Mouse (Mus musculus): ENCODE measurements at regions not wholly inside any gene's neighbourhood (a gene's known extent, or its start where the extent isn't known, plus 50 kb on each side); places are given as distances from the start of the nearest gene placed in this dataset.
"Not testable (repeated sequence)": the region's sequence is repeated elsewhere in the genome, so short reads cannot be mapped to it uniquely, and the experiment has no call there.

DNA sequence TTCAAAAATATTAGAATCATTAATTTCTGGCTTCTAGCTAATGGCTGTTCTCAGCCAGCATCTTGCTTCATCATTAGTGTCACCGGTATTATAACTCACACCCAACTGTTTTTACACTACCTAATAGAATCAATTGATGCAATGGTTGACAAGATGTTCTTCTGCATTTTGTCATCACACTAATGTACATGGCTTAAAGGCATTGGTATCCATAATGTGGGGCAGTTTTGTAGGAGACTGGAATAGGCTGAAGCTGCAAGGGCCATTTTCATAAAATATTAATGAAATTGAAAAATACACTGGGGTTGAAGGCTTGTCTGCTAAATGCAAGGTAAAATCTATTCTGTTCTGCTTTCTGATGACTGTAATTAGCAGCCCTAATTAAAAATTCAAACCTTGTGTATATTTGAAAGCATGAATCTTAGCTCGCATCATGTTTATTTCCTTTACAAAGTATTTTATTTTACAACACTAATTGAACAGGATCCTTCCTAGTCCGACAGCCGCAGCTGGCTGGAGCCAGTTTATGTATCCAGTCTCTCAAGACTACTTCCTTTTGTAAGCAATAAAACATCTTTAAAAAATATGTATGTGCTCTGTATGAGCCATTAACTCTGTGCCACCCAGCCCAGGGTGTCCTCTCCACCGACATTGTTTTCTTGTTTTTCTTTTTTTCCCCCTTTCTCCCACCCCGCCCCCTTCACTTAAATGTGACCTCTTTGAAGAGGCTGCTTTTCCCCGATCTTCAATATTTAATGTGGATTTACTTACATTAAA lies 259.6 kb downstream of the Pou4f1 start:
- no peak for DNase-seq (ENCODE audit: low read depth, low spot score)

DNA sequence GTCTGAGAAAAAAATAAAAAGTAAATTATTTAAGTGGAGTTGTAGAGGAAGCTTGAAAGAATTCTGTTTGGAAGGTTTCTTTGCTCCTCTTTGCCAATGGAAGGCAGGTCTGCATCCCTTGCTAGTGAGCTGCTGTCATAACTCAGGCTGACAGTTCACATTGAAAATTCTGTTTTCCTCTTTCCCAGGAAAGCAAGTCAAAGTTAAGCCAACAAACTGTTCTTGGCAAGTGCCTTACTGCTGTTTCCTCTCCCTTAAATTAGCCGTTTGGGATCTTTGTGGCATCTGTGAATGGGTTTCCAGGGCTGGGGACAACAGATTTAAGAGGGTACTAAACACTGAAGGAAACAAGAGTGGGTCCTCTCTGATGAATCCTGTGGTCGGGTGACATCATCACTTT lies 261.2 kb downstream of the Pou4f1 start:
- no peak for DNase-seq (ENCODE audit: low read depth, low spot score)

DNA sequence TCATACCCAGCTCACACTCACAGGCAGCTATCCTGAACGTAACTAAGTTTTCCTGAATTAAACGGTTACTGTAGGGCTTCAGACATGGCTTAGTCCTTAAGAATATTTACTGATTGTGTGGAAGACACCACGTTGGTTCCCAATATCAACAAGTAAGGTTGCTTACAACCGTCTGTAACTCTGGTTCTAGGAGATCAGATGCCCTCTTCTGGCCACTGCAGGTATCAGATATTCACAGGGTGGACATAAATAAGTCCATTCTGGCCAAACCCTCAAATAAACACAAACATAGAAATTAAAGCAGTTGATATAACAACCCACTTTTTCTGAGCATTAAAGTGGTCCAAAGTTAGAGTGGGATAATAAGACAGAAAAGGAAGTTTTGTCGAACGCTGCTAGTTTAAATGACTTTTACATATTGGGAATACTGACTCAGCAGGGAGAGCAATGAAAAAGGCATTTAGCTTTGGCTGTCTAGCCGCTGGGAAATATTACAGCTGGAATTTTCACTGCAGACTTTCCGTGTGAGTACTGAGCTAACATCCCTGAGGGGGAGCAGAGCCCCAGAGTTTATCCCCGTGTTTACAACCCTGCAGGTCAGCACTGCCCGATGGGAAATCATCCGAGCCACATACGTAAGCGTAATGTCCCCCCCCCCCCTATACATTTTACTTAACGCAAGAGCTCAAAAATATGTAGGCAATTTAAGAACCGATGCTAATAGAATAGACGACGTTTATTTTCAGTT lies 264.4 kb downstream of the Pou4f1 start:
- peak; percentile 21 for DNase-seq (ENCODE audit: low read depth, low spot score)

DNA sequence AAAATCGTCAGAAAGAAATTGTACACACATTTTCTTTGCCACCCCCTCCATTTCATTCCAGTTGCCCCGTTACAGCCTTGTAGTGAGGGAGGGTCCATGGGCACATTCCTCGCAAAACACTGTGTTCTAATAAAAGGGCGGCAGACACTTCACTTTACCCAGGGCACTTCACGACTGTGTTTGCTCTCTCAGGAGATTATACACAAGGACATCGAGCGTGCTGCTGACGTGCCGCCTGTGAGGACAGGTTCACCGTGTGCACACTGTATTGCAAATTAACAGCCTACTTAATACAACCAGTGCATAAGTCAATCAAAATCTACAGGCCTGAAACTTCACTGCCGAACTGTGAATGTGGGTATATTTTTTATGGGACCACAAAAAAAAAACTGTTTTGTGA lies 274.6 kb downstream of the Pou4f1 start:
- DNase-seq (ENCODE audit: low read depth, low spot score), result no peak

DNA sequence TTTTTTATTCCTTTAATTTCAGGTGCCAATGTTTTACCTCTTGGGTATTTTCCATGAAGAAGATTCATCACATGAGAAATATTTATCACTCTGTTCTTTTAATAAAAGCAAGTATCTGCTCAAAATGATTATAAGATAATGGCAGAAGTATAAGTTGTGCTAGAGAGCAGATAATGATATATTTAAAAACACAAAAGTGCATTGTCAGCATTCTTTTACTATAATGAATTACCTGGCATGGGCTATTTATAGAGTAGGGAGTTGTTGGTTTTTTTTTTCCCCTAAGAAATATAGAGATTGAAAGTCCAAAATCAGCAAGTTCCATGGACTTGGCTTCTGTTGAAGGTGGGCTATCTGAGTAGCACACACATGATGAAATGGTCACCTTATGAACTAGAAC lies 292.7 kb downstream of the Pou4f1 start:
- no peak for DNase-seq (ENCODE audit: low read depth, low spot score)

DNA sequence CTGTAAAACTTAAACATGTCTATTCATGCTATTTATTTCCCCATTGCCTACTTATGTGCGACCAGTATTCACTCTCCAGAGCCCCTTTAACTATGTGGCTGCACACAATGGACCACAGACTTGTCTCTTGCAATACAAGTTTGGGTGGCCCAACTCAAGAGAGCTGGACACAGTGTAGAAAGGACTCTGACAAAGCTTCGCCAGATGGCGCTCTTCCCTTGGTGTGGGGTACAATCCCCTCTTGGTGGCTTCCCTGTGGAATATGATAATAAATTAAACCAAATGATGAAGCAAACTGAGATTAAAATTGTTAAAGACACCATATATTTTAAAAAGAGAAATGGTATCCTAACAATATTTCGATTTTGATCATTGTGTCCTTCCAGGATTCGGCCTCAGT lies 302.6 kb upstream of the Ednrb start:
- peak; percentile 20 for DNase-seq (ENCODE audit: low read depth, low spot score)

DNA sequence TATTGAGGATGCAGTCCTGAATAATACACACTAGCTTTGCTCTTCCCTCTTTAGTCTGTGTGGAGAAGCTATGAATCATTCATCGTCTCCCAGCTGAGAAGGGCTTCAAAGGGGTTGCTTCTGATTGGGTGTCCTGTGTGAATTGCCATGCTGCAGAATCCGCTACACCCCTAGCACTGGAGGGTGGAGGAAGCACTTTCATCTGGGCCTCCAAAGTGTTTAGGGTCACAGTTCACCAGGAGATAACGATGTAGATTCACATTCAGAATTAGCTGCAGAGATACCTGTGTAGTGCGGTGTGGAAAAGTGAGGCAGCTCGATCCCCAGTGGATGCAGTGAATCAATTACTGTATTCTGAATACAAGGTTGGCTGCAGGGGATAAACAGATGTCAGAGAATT lies 301.2 kb upstream of the Ednrb start:
- DNase-seq (ENCODE audit: low read depth, low spot score), result no peak

DNA sequence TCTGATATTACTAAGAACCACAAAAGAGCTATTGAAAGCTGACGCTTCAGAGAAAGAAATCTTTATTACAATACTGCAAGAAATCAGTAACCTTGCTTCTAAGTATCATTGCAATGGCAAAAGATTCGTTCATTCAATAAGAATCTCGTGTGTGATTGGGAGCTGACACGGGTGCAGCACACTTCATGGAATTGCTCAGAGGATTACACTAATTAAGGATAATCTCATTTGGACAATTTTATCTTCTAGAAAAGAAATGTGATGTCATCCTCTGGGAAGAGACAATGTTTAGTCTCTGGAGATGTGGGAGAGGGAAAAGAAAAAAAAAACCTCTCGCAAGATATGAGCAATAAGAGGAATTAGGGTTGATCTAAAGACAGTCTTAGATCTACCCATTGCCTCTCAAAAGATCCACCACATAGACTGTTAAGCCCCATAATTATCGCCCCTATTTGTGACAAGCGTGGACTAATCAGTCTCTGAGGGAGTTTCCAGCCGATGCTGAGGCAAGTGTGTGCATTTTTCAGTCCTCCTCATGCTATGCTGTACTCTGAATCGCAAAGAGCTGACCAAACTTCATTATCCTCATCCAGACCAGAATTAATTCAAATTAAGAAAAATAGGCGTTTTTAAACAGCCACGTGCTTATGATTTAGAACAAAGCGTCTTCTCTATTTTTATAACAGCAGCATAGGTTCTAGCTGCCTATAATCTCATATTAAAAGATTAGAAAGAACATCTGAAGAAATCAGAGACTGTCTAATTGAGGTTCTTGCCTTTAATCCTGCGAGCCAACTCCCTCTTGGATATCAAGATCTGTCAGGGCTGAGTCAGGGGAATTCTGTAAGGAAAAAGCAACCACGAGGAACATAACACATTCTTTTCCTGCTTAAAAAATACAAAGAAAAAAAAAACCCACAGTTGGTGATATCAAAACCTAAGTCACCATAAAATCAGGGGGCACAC lies 271.1 kb upstream of the Ednrb start:
- DNase-seq (ENCODE audit: low read depth, low spot score), result no peak

DNA sequence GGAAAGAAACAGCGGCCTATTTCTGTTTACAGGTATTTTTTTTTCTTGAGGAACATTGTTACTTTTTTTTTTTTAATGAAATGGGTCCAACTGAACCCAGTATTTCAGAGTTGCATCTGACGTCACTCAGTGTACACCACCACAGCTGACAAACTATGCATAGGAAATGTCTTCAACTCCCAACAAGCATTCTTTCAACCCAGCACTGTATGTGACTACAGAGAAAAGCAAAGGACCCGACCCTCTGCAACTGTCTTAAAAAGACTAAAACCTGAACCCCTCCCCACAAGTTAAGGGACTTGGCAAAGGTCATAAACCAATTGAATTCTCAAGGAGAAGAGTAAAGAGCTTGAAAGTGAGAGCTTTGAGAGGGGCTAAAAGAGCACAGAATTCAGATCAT lies 270.0 kb upstream of the Ednrb start:
- DNase-seq (ENCODE audit: low read depth, low spot score), result no peak

DNA sequence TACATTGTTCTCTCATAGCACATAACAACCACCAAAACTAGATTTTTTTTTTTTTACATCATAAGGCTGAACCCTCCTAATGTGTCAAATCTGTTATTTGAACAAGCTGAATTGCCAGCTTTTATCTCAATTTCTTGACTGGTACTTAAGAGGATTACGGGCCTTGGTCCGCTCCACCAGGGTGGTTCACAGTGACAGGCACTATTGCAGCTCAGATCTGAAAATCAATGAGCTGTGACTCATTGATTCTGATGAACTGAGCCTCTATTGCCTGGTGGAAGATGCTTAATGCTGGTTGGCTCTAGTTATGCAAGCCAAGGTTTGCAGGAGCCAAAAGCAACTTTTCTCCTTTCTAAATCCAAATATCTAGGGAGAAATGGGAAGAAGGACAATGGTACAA lies 269.2 kb upstream of the Ednrb start:
- no peak for DNase-seq (ENCODE audit: low read depth, low spot score)

DNA sequence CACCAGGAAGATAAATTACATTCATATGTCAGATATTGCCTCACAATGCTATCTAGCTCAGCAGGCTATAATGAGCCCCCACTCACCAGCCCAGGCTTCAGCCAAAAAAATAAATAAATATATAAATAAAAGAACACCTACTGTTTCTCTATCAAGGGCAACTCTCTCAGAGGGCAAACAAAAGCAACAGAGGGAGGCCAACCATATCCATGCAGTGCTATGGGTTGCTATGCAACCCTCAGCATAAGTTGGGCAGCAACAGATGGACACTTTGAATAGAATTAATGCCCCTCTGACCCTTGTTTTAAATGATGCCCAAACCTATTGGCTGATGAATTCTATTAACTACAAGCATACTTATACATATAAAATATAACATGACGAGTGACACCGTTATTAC lies 242.2 kb upstream of the Ednrb start:
- no peak for DNase-seq (ENCODE audit: low read depth, low spot score)

DNA sequence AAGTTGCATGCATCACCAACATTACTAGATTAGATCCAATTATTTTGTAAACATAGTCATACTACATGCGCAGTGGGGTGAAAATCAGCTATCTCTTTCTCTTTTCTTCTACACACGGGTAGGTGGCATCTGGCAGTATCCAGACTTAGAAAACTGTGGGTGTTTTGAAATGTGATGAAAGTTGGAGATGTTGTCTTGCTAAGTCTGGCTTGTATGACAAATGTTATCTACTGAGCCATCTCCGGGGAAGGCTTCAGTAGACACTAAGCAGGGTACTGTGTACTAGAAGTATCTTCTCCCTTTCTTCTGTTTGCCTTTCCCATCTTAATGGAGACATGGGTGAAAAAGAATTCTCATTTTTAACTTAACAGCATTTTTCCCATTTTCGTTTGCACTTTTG lies 220.0 kb upstream of the Ednrb start:
- not testable (repeated sequence) for DNase-seq (ENCODE audit: low read depth, low spot score)

DNA sequence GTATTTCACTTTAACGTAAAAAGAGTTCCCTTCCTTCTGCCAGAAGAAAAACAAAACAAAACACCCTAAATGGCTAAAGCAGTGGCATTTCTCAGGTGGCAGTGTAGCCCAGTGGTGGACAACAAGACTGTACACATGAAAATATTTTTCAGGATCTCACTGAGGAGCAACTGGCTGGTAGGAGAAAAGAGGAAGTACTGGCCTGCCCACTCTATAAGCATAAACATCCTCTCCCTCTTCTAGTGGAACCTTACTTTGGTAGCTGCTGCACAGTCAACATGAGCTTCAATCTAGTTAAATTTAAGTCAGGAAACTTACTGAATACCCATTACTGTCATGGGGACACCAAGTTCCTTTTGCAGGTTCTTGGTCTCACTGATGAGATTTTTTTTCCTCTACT lies 209.5 kb upstream of the Ednrb start:
- no peak for DNase-seq (ENCODE audit: low read depth, low spot score)

DNA sequence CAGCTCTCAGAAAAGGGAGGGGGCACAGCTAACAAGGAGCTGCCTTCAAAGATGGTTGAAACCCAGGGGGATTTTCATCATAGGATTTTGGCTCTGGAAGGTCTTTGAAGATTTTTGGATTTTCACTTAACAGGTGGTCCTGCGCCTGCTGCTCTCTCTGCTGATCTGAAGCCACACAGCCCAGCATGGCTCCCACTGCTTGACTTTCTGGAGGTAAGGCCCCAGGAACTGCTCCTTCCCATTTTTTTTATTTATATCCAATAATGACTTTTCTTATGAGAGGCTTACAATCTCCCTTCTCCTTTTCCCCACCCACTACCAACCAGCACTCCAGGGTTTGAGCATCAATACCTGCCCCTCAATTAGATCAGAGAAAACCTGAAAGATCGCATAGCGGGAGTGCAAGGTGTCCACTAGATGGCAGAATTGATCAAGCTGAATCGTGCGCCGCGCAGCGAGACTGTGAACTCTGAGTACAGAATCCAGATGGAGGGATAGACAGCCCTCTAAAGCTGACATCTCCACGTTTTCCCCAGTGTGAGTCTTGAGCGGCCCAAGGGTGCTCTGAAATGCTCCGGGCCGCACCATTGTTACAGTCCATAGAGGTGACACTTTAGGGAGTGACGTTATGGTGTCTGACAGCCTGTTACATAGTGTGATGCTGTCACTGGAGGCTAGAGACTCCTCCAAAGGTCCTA lies 194.6 kb upstream of the Ednrb start:
- peak; percentile 73 for DNase-seq (ENCODE audit: low read depth, low spot score)

DNA sequence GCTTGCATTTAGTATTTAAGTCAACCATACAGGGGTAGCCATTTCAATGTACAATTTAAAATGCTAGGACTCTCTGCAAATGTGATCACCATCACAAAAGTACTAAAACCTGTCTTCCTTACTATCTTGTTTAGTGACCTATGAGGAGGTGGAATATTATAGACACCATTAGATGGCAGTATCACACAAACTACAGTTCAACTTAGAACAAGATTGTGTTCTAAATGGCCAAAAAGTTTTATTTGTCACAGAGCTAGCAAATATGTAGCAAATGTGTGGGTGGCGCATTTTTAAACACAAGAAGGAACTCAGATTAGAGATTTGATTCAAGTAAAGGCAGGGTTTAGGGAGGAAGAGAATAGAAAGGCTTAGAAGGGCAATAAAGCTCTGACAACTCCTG lies 189.4 kb upstream of the Ednrb start:
- no peak for DNase-seq (ENCODE audit: low read depth, low spot score)

DNA sequence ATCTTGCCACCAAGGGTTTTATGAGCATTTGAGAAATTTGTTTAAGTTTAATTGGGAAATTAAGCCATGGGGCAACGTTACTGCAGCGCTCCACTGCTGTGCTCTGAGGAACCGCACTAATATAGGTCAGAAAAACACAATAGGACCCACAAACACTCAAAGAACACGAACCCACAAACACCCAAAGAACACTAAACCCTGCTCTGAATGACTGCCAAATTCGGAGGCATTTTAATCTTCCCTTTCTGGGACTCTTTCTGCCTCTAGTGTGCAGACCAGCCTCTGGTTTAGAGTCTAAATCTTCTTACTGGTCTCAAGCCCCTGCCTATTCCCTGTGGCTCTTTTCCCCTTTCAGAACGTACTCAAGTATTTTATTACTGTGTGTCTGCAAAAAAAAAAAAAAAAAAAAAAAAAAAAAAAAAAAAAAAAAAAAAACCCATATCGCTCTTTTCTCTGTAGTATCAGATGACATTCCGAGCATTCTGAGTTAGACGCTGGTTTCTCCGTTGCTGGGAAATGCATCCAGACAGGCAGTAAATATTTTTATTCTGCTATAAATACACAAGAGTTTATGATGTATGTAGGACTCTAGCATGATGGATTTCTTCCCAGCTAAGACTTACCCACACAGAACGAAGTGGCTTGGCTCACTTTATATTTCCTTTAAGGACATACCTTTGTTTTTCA lies 186.7 kb upstream of the Ednrb start:
- no peak for DNase-seq (ENCODE audit: low read depth, low spot score)

DNA sequence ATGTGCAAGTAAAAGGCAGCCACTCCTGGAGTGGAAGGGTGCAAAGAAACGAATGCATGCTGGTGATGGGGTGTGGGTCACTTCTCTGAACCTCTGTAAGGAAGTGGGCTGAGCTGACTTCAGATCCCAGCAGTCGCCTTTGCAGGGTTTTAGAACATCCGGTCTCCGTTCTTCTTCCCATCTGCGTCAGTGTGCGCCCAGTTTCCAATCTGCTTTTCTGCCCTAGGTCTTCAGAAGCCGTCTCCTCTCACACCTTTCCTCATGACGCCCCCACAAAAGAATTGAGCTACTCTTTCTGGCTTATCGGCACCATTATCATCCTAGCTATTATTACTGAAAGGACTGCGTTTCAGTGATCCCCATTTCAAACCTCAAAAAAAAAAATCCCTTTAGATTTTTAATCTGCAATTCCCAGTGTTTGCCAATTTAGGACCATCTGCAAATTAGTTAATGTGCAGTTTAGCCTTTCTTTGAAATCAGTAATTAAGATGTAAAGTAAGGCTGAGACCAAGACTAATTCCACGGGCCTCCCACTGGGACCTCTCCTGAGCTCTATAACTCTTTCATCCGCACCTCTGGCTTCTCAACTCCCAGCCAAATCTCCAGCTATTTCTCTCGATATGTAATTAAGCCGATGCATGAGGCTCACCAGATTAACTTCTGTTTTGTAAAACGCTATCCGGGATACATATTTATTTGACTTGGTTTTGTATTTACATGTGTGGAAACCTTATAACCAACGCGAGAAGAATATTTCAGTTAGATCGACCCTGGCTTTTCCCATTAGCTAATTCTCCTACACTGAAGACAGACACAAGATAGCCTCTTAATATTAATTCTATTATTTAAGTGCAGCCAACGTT lies 185.7 kb upstream of the Ednrb start:
- DNase-seq (ENCODE audit: low read depth, low spot score), result no peak

DNA sequence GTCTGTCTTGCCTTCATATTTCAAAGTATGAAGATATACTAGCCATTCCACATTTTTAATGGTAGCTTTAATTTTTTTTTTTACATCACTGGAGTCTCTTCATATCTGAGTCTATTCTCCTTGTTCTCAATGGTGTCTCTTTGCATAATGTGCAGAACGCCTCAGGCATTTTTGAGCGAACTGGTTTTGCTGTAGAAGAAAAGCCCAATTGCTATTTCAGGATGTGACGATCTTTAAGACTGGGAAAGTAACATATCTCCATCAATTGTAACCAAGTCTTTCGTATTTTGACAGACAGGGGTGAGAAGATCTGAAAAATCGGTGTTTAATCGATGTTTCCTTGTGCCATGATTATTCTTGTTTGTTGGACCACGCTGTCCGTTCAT lies 183.7 kb upstream of the Ednrb start:
- no peak for DNase-seq (ENCODE audit: low read depth, low spot score)

DNA sequence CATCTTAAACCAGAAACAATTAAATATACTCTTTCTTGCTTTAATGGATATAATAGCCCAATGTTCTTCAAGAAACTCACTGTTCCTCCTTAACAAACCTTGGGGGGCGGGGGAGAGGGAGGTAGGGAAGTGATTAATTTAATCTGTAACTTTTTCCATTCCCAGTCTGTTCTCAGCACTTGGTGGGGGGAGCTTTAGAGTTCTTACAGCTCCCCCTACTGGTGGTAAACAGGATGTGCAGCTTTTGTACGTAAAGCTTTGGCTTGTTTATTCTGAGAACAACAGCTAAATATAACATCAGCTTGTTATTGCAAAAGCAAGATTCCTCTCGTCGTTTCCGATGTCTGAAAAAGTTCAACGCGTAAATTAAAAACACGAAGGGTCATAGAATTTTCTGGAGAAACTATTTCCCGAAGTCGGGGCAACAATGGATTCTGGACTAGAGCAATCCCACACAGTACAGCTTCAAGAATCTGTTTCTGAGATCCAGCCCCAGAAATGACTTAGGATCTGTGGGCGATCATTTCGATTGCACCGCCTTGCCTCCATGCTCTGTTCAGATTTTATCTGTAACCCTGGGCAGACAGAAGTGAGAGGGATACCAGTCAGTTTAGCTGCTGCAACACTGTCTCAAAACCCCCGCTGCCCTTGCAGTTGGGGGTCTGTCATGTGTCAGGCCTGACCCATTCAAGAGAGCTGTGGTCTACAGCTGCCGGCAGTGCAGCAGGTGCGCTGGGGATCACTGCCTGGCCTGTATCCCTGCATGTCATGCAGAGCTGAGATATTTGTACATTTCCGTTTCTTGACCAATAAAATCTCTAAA lies 183.1 kb upstream of the Ednrb start:
- peak; percentile 68 for DNase-seq (ENCODE audit: low read depth, low spot score)

All from forelimb bud, embryonic 11.5 days (tissue).